Mouse (Mus musculus): ENCODE measurements around the gene Hnf4a. TPM values are rescaled to one million over a fixed set of nuclear protein-coding genes. Genes with fewer than 3 reads are reported as not detected.

The Hnf4a gene
- polyA plus RNA-seq, 1 experiment from 2014 or later: not detected

GRCm38 (mm10) chr2:163493031-163493430 is 13.6 kb upstream of the Hnf4a start:
- Histone ChIP-seq H3K36me3 (no peaks in the 10 kb centered on the region), H3K4me3 (replicated peaks) (no peak overlapping the region), H3K27me3 (no peaks in the 10 kb centered on the region), H3K27ac (no peak overlapping the region), H3K9me3 (no peaks in the 10 kb centered on the region), H3K9ac (replicated peaks) (no peak overlapping the region), H3K4me1 (replicated peaks) (peaks cover 10% of the 10 kb centered on the region; the same call in 1 of the 2 replicates), H3K4me2 (replicated peaks) (no peak overlapping the region)
- no peak for ATAC-seq
- 12% methylated on average over 5 of the region's 5 CpGs for WGBS

GRCm38 (mm10) chr2:163493976-163494375 is 12.6 kb upstream of the Hnf4a start:
- ATAC-seq: no peak
- no peak overlapping the region for H3K9ac ChIP-seq (replicated peaks)
- peaks cover 10% of the 10 kb centered on the region; the same call in 1 of the 2 replicates for H3K4me1 ChIP-seq (replicated peaks)
- 51% methylated on average over 5 of the region's 5 CpGs for WGBS
- H3K36me3 ChIP-seq: no peaks in the 10 kb centered on the region
- no peaks in the 10 kb centered on the region for H3K27me3 ChIP-seq
- H3K9me3 ChIP-seq: no peaks in the 10 kb centered on the region
- H3K4me2 ChIP-seq (replicated peaks): no peak overlapping the region
- H3K27ac ChIP-seq: no peak overlapping the region
- H3K4me3 ChIP-seq (replicated peaks): no peak overlapping the region

GRCm38 (mm10) chr2:163494456-163494855 is 12.2 kb upstream of the Hnf4a start:
- no peaks in the 10 kb centered on the region for H3K9me3 ChIP-seq
- H3K4me3 ChIP-seq (replicated peaks): no peak overlapping the region
- H3K4me1 ChIP-seq (replicated peaks): peaks cover 10% of the 10 kb centered on the region; the same call in 1 of the 2 replicates
- ATAC-seq: no peak
- no peak overlapping the region for H3K9ac ChIP-seq (replicated peaks)
- H3K4me2 ChIP-seq (replicated peaks): no peak overlapping the region
- H3K27me3 ChIP-seq: no peaks in the 10 kb centered on the region
- H3K27ac ChIP-seq: no peak overlapping the region
- H3K36me3 ChIP-seq: no peaks in the 10 kb centered on the region
- 40% methylated on average over 6 of the region's 6 CpGs for WGBS

GRCm38 (mm10) chr2:163502219-163502618 is 4.4 kb upstream of the Hnf4a start:
- no peak for ATAC-seq
- 68% methylated on average over 2 of the region's 2 CpGs for WGBS

GRCm38 (mm10) chr2:163503191-163503590 is 3.4 kb upstream of the Hnf4a start:
- H3K4me3 ChIP-seq (replicated peaks): no peak overlapping the region
- H3K4me1 ChIP-seq (replicated peaks): no peaks in the 10 kb centered on the region
- H3K36me3 ChIP-seq: no peaks in the 10 kb centered on the region
- H3K4me2 ChIP-seq (replicated peaks): no peak overlapping the region
- 82% methylated on average over 7 of the region's 7 CpGs for WGBS
- H3K9ac ChIP-seq (replicated peaks): no peak overlapping the region
- no peaks in the 10 kb centered on the region for H3K9me3 ChIP-seq
- H3K27ac ChIP-seq: no peak overlapping the region
- H3K27me3 ChIP-seq: no peaks in the 10 kb centered on the region
- no peak for ATAC-seq

More at GRCm38 (mm10) chr2:163502219-163502618, 4.4 kb upstream of the Hnf4a start:
- Histone ChIP-seq H3K9me3 (no peaks in the 10 kb centered on the region), H3K4me3 (replicated peaks) (no peak overlapping the region), H3K4me1 (replicated peaks) (no peaks in the 10 kb centered on the region), H3K27me3 (no peaks in the 10 kb centered on the region), H3K4me2 (replicated peaks) (no peak overlapping the region), H3K9ac (replicated peaks) (no peak overlapping the region), H3K27ac (no peak overlapping the region), H3K36me3 (no peaks in the 10 kb centered on the region)

GRCm38 (mm10) chr2:163525761-163526243 is 19.2 kb downstream of the Hnf4a start:
- Histone ChIP-seq H3K4me3 (replicated peaks) (no peak overlapping the region), H3K4me2 (replicated peaks) (no peak overlapping the region), H3K27ac (no peak overlapping the region), H3K27me3 (no peaks in the 10 kb centered on the region), H3K36me3 (no peaks in the 10 kb centered on the region), H3K9ac (replicated peaks) (no peak overlapping the region), H3K4me1 (replicated peaks) (no peaks in the 10 kb centered on the region), H3K9me3 (no peaks in the 10 kb centered on the region)
- no peak for ATAC-seq
- 93% methylated on average over 7 of the region's 7 CpGs for WGBS

GRCm38 (mm10) chr2:163527497-163527896 is 20.9 kb downstream of the Hnf4a start:
- H3K4me2 ChIP-seq (replicated peaks): no peak overlapping the region
- H3K9me3 ChIP-seq: no peaks in the 10 kb centered on the region
- H3K4me1 ChIP-seq (replicated peaks): no peaks in the 10 kb centered on the region
- H3K27ac ChIP-seq: no peak overlapping the region
- no peaks in the 10 kb centered on the region for H3K27me3 ChIP-seq
- 86% methylated on average over 2 of the region's 2 CpGs for WGBS
- H3K9ac ChIP-seq (replicated peaks): no peak overlapping the region
- no peaks in the 10 kb centered on the region for H3K36me3 ChIP-seq
- ATAC-seq: no peak
- no peak overlapping the region for H3K4me3 ChIP-seq (replicated peaks)

- Histone ChIP-seq H3K36me3 (no peaks in the 10 kb centered on the region), H3K9me3 (no peaks in the 10 kb centered on the region), H3K27ac (no peak overlapping the region), H3K27me3 (peaks cover 4% of the 10 kb centered on the region), H3K4me3 (replicated peaks) (no peak overlapping the region), H3K4me1 (replicated peaks) (peaks cover 4% of the 10 kb centered on the region; the same call in 1 of the 2 replicates), H3K4me2 (replicated peaks) (no peak overlapping the region), H3K9ac (replicated peaks) (no peak overlapping the region)
- 72% methylated on average over 8 of the region's 8 CpGs for WGBS
- ATAC-seq: no peak
These were observed 23.8 kb downstream of the Hnf4a start for GRCm38 (mm10) chr2:163530418-163530817.

GRCm38 (mm10) chr2:163531917-163532316 is 25.3 kb downstream of the Hnf4a start:
- no peak overlapping the region for H3K4me3 ChIP-seq (replicated peaks)
- no peaks in the 10 kb centered on the region for H3K9me3 ChIP-seq
- H3K27me3 ChIP-seq: peaks cover 7% of the 10 kb centered on the region
- peaks cover 11% of the 10 kb centered on the region; the same call in 1 of the 2 replicates for H3K4me1 ChIP-seq (replicated peaks)
- no peak for ATAC-seq
- no peaks in the 10 kb centered on the region for H3K36me3 ChIP-seq
- WGBS: 15% methylated on average over 9 of the region's 9 CpGs
- no peak overlapping the region for H3K27ac ChIP-seq
- H3K4me2 ChIP-seq (replicated peaks): no peak overlapping the region
- no peak overlapping the region for H3K9ac ChIP-seq (replicated peaks)

GRCm38 (mm10) chr2:163533226-163533625 is 26.6 kb downstream of the Hnf4a start:
- no peaks in the 10 kb centered on the region for H3K36me3 ChIP-seq
- peaks cover 7% of the 10 kb centered on the region for H3K27me3 ChIP-seq
- no peak overlapping the region for H3K4me2 ChIP-seq (replicated peaks)
- no peak overlapping the region for H3K27ac ChIP-seq
- H3K4me1 ChIP-seq (replicated peaks): peaks cover 11% of the 10 kb centered on the region; the same call in 1 of the 2 replicates
- no peak for ATAC-seq
- no peak overlapping the region for H3K9ac ChIP-seq (replicated peaks)
- no peaks in the 10 kb centered on the region for H3K9me3 ChIP-seq
- no peak overlapping the region for H3K4me3 ChIP-seq (replicated peaks)
- WGBS: 89% methylated on average over 9 of the region's 9 CpGs

GRCm38 (mm10) chr2:163534958-163535524 is 28.4 kb downstream of the Hnf4a start:
- ATAC-seq: peak; percentile 92
- Histone ChIP-seq H3K4me3 (replicated peaks) (peak overlapping the region; percentile 27; the same call in 1 of the 2 replicates), H3K9ac (replicated peaks) (peak overlapping the region; percentile 58), H3K4me2 (replicated peaks) (peak overlapping the region; percentile 58), H3K9me3 (no peaks in the 10 kb centered on the region), H3K4me1 (replicated peaks) (peaks cover 11% of the 10 kb centered on the region; the same call in 1 of the 2 replicates), H3K27me3 (peaks cover 7% of the 10 kb centered on the region), H3K36me3 (no peaks in the 10 kb centered on the region), H3K27ac (no peak overlapping the region)
- 9% methylated on average over 22 of the region's 22 CpGs for WGBS

GRCm38 (mm10) chr2:163537443-163537842 is 30.8 kb downstream of the Hnf4a start:
- ATAC-seq: no peak
- H3K4me1 ChIP-seq (replicated peaks): peaks cover 11% of the 10 kb centered on the region; the same call in 1 of the 2 replicates
- H3K27ac ChIP-seq: no peak overlapping the region
- H3K9ac ChIP-seq (replicated peaks): no peak overlapping the region
- peaks cover 7% of the 10 kb centered on the region for H3K27me3 ChIP-seq
- 85% methylated on average over 5 of the region's 5 CpGs for WGBS
- H3K4me3 ChIP-seq (replicated peaks): no peak overlapping the region
- no peaks in the 10 kb centered on the region for H3K9me3 ChIP-seq
- H3K4me2 ChIP-seq (replicated peaks): no peak overlapping the region
- no peaks in the 10 kb centered on the region for H3K36me3 ChIP-seq

GRCm38 (mm10) chr2:163538410-163538809 is 31.8 kb downstream of the Hnf4a start:
- Histone ChIP-seq H3K36me3 (no peaks in the 10 kb centered on the region), H3K4me3 (replicated peaks) (no peak overlapping the region), H3K27me3 (peaks cover 7% of the 10 kb centered on the region), H3K9me3 (no peaks in the 10 kb centered on the region), H3K9ac (replicated peaks) (no peak overlapping the region), H3K27ac (no peak overlapping the region), H3K4me1 (replicated peaks) (peaks cover 11% of the 10 kb centered on the region; the same call in 1 of the 2 replicates), H3K4me2 (replicated peaks) (no peak overlapping the region)
- ATAC-seq: no peak
- 89% methylated on average over 2 of the region's 2 CpGs for WGBS
